Mouse (Mus musculus): Measurements from ENCODE around the gene Zfp61.

The Zfp61 gene

GRCm38 (mm10) chr7:24254633-24255474 is 46.2 kb downstream of the Zfp61 start, which contains the start of gene Zfp108:
Zfp108 (plus strand) TSS chr7:24254794.
- DNase-seq, result peak; percentile 83

- no peak for DNase-seq
Observed at GRCm38 (mm10) chr7:24253779-24254615, 47.0 kb downstream of the Zfp61 start.

Data from cerebellum, adult 8-10 months (tissue).